Mouse (Mus musculus) midbrain, embryonic 13.5 days (tissue): ENCODE data around the gene Gfra1. TPM values are rescaled to one million over a fixed set of nuclear protein-coding genes. Genes with fewer than 3 reads are reported as not detected.

Experiments used
- ATAC-seq: fragments of 200-750 bp; cut with Nextera tagmentation; 2 replicates; pipeline ENCODE4 v1.8.0; 2017; ENCODE audit warnings: mild to moderate bottlenecking, moderate TSS enrichment, moderate library complexity
- H3K27ac ChIP-seq: fragments of 300-500 bp; sonication (generic); 2 replicates; pipeline ENCODE4 v1.5.1; 2015; ENCODE audit warnings: inconsistent platforms, mild to moderate bottlenecking, moderate library complexity
- H3K27me3 ChIP-seq: fragments of 300-500 bp; sonication (generic); 2 replicates; pipeline ENCODE4 v1.6.1; 2015; ENCODE audit warnings: mild to moderate bottlenecking, inconsistent platforms
- H3K36me3 ChIP-seq: fragments of 300-500 bp; sonication (generic); 2 replicates; pipeline ENCODE4 v1.6.1; 2015; ENCODE audit warnings: mild to moderate bottlenecking, inconsistent platforms
- H3K4me1 ChIP-seq: fragments of 300-500 bp; sonication (generic); replicated peaks from 2 replicates; pipeline ENCODE4 v1.6.1; 2015; ENCODE audit warnings: inconsistent platforms
- H3K4me2 ChIP-seq: fragments of 300-500 bp; sonication (generic); replicated peaks from 2 replicates; pipeline ENCODE4 v1.6.1; 2015; ENCODE audit warnings: moderate library complexity, mild to moderate bottlenecking, inconsistent platforms
- H3K4me3 ChIP-seq: fragments of 300-500 bp; sonication (generic); replicated peaks from 2 replicates; pipeline ENCODE4 v1.5.1; 2015; ENCODE audit warnings: mild to moderate bottlenecking, inconsistent platforms
- H3K9ac ChIP-seq: fragments of 300-500 bp; sonication (generic); replicated peaks from 2 replicates; pipeline ENCODE4 v1.6.1; 2015; ENCODE audit warnings: mild to moderate bottlenecking, inconsistent platforms
- H3K9me3 ChIP-seq: fragments of 300-500 bp; sonication (generic); 2 replicates; pipeline ENCODE4 v1.6.1; 2016; ENCODE audit warnings: mild to moderate bottlenecking, inconsistent platforms
- WGBS: fragments of 180-500 bp; shearing (Covaris S2); methylation state at CpG from one replicate; pipeline ENCODE4 v1.1.7; 2015; 5-methylcytosine and 5-hydroxymethylcytosine counted together
- polyA plus RNA-seq: library from polyadenylated mRNA; unstranded; fragments of >200 nt; fragmentation: Nextera tagmentation; extraction: Ambion mirVana; gene quantifications from 2 replicates; pipeline ENCODE4 v1.2.1, GENCODE M21; 2015

The Gfra1 gene
- polyA plus RNA-seq, 1 experiment from 2014 or later, result 47.9 TPM

GRCm38 (mm10) chr19:58312492-58312891, 143.2 kb downstream of the Gfra1 start:
- no peak for ATAC-seq
- no peak overlapping the region for H3K4me3 ChIP-seq
- H3K4me1 ChIP-seq, result peaks cover 27% of the 10 kb centered on the region
- no peak overlapping the region for H3K9ac ChIP-seq
- H3K27ac ChIP-seq, result no peak overlapping the region
- peaks cover 10% of the 10 kb centered on the region; the same call in 1 of the 2 replicates for H3K9me3 ChIP-seq
- no peaks in the 10 kb centered on the region for H3K27me3 ChIP-seq
- 82% methylated on average over 2 of the region's 2 CpGs for WGBS
- H3K36me3 ChIP-seq, result peaks cover 11% of the 10 kb centered on the region
- H3K4me2 ChIP-seq, result no peak overlapping the region

GRCm38 (mm10) chr19:58310334-58311315, 145.1 kb downstream of the Gfra1 start:
- H3K27me3 ChIP-seq, result no peaks in the 10 kb centered on the region
- H3K36me3 ChIP-seq, result peaks cover 8% of the 10 kb centered on the region
- H3K9me3 ChIP-seq, result peaks cover 10% of the 10 kb centered on the region; the same call in 1 of the 2 replicates
- H3K27ac ChIP-seq, result peak overlapping the region; percentile 65
- no peak for ATAC-seq
- no peak overlapping the region for H3K4me3 ChIP-seq
- no peak overlapping the region for H3K9ac ChIP-seq
- peaks cover 22% of the 10 kb centered on the region for H3K4me1 ChIP-seq
- no peak overlapping the region for H3K4me2 ChIP-seq
- 46% methylated on average over 12 of the region's 12 CpGs for WGBS

GRCm38 (mm10) chr19:58309620-58310275, 146.0 kb downstream of the Gfra1 start:
- Histone ChIP-seq H3K9me3 (peaks cover 10% of the 10 kb centered on the region; the same call in 1 of the 2 replicates), H3K9ac (no peak overlapping the region), H3K27me3 (no peaks in the 10 kb centered on the region), H3K4me3 (no peak overlapping the region), H3K4me2 (no peak overlapping the region), H3K36me3 (peaks cover 1% of the 10 kb centered on the region; the same call in 1 of the 2 replicates), H3K27ac (peak overlapping the region; percentile 65), H3K4me1 (peaks cover 22% of the 10 kb centered on the region)
- 62% methylated on average over 14 of the region's 14 CpGs for WGBS
- 0 out of 2 replicates have a peak, but pooled peaks have one; percentile 40 for ATAC-seq

- 86% methylated on average over 7 of the region's 7 CpGs for WGBS
- no peak overlapping the region for H3K4me2 ChIP-seq
- H3K9ac ChIP-seq, result no peak overlapping the region
- H3K27ac ChIP-seq, result no peak overlapping the region
- no peak for ATAC-seq
- H3K27me3 ChIP-seq, result 0 out of 2 replicates have a peak, but pooled peaks cover 2% of the 10 kb centered on the region
- H3K4me3 ChIP-seq, result no peak overlapping the region
- H3K36me3 ChIP-seq, result no peaks in the 10 kb centered on the region
- H3K9me3 ChIP-seq, result no peaks in the 10 kb centered on the region
- H3K4me1 ChIP-seq, result peaks cover 11% of the 10 kb centered on the region
These were observed 154.6 kb downstream of the Gfra1 start for GRCm38 (mm10) chr19:58301105-58301504.

GRCm38 (mm10) chr19:58297926-58298325, 157.8 kb downstream of the Gfra1 start:
- 81% methylated on average over 2 of the region's 2 CpGs for WGBS
- Histone ChIP-seq H3K36me3 (no peaks in the 10 kb centered on the region), H3K4me3 (no peak overlapping the region), H3K4me2 (no peak overlapping the region), H3K27me3 (0 out of 2 replicates have a peak, but pooled peaks cover 2% of the 10 kb centered on the region), H3K4me1 (peaks cover 13% of the 10 kb centered on the region), H3K27ac (no peak overlapping the region), H3K9me3 (no peaks in the 10 kb centered on the region), H3K9ac (no peak overlapping the region)
- no peak for ATAC-seq

GRCm38 (mm10) chr19:58296842-58297190, 158.9 kb downstream of the Gfra1 start:
- peaks cover 13% of the 10 kb centered on the region for H3K4me1 ChIP-seq
- peak overlapping the region; percentile 49 for H3K27ac ChIP-seq
- no peak for ATAC-seq
- no peak overlapping the region for H3K4me3 ChIP-seq
- WGBS, result 75% methylated on average over 7 of the region's 7 CpGs
- H3K27me3 ChIP-seq, result 0 out of 2 replicates have a peak, but pooled peaks cover 2% of the 10 kb centered on the region
- H3K36me3 ChIP-seq, result no peaks in the 10 kb centered on the region
- no peaks in the 10 kb centered on the region for H3K9me3 ChIP-seq
- H3K4me2 ChIP-seq, result no peak overlapping the region
- H3K9ac ChIP-seq, result no peak overlapping the region

- WGBS, result 84% methylated on average over 14 of the region's 14 CpGs
- peak overlapping the region; percentile 51 for H3K27ac ChIP-seq
- H3K9ac ChIP-seq, result no peak overlapping the region
- no peaks in the 10 kb centered on the region for H3K36me3 ChIP-seq
- no peak overlapping the region for H3K4me2 ChIP-seq
- H3K4me3 ChIP-seq, result no peak overlapping the region
- H3K9me3 ChIP-seq, result no peaks in the 10 kb centered on the region
- peaks cover 13% of the 10 kb centered on the region for H3K4me1 ChIP-seq
- 0 out of 2 replicates have a peak, but pooled peaks cover 2% of the 10 kb centered on the region for H3K27me3 ChIP-seq
- peak; percentile 45; the same call in 1 of the 2 replicates for ATAC-seq
These were observed 159.5 kb downstream of the Gfra1 start for GRCm38 (mm10) chr19:58295986-58296841.

GRCm38 (mm10) chr19:58288145-58288544, 167.6 kb downstream of the Gfra1 start:
- H3K36me3 ChIP-seq, result no peaks in the 10 kb centered on the region
- H3K27ac ChIP-seq, result no peak overlapping the region
- no peaks in the 10 kb centered on the region for H3K27me3 ChIP-seq
- no peak overlapping the region for H3K4me2 ChIP-seq
- no peak for ATAC-seq
- 84% methylated on average over 6 of the region's 6 CpGs for WGBS
- H3K4me3 ChIP-seq, result no peak overlapping the region
- no peak overlapping the region for H3K9ac ChIP-seq
- no peaks in the 10 kb centered on the region for H3K9me3 ChIP-seq
- no peaks in the 10 kb centered on the region for H3K4me1 ChIP-seq

GRCm38 (mm10) chr19:58275281-58275680, 180.4 kb downstream of the Gfra1 start:
- no peaks in the 10 kb centered on the region for H3K9me3 ChIP-seq
- H3K36me3 ChIP-seq, result no peaks in the 10 kb centered on the region
- H3K4me1 ChIP-seq, result no peaks in the 10 kb centered on the region
- no peak for ATAC-seq
- no peak overlapping the region for H3K9ac ChIP-seq
- 70% methylated on average over 9 of the region's 9 CpGs for WGBS
- H3K4me2 ChIP-seq, result no peak overlapping the region
- H3K4me3 ChIP-seq, result no peak overlapping the region
- no peak overlapping the region for H3K27ac ChIP-seq
- H3K27me3 ChIP-seq, result no peaks in the 10 kb centered on the region

GRCm38 (mm10) chr19:58271815-58272214, 183.9 kb downstream of the Gfra1 start:
- H3K27me3 ChIP-seq, result no peaks in the 10 kb centered on the region
- no peaks in the 10 kb centered on the region for H3K4me1 ChIP-seq
- ATAC-seq, result no peak
- no peaks in the 10 kb centered on the region for H3K9me3 ChIP-seq
- no peak overlapping the region for H3K4me2 ChIP-seq
- H3K27ac ChIP-seq, result no peak overlapping the region
- H3K9ac ChIP-seq, result no peak overlapping the region
- no peaks in the 10 kb centered on the region; the same call in 1 of the 2 replicates for H3K36me3 ChIP-seq
- no peak overlapping the region for H3K4me3 ChIP-seq
- 85% methylated on average over 8 of the region's 8 CpGs for WGBS

- no peak overlapping the region for H3K4me2 ChIP-seq
- no peak overlapping the region for H3K27ac ChIP-seq
- no peaks in the 10 kb centered on the region for H3K9me3 ChIP-seq
- 88% methylated on average over 5 of the region's 5 CpGs for WGBS
- H3K4me1 ChIP-seq, result no peaks in the 10 kb centered on the region
- H3K9ac ChIP-seq, result no peak overlapping the region
- H3K36me3 ChIP-seq, result peaks cover 3% of the 10 kb centered on the region; the same call in 1 of the 2 replicates
- no peak for ATAC-seq
- no peaks in the 10 kb centered on the region for H3K27me3 ChIP-seq
- H3K4me3 ChIP-seq, result no peak overlapping the region
These were observed 184.9 kb downstream of the Gfra1 start for GRCm38 (mm10) chr19:58270778-58271177.
